27 mouse cellular contexts compared by ENCODE assay signal in the genomic region with DNA sequence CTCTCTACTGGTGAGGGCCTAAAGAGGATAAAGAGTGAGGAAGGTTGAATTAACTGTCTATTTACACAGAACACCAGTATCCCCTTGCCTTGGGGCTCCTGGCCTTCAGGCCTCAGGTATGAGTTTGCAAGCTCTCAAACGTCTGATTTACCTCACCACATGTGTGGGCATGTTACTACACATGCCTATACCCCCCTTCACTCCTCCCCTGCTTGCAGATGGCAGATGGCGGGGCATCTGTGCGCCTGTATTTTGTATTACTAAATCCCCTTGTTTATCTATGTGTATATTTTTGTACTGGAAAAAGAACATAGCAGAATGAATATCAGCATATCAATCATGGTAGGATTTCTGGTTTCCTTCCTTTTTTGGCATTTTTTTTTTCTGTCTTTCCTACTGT. TPM values are rescaled to one million over a fixed set of nuclear protein-coding genes. Genes with fewer than 3 reads are reported as not detected.
DNase-seq lines count a peak whose midpoint lies in the region; ATAC-seq and TF ChIP-seq lines count a peak whose summit lies in the region.
"Had no signal": no experiment of that assay in that cellular context is flagged by ENCODE, and none has a peak within 500 bp of the region (broad histone marks: within the 10 kb centered on the region; RNA-seq: fewer than 3 reads in every experiment).

No protein-coding gene starts in this region.

- no peaks in the 10 kb centered on the region for H3K36me3 ChIP-seq in forebrain, postnatal 0 days (ENCODE audit: insufficient read depth)
- no peaks in the 10 kb centered on the region for H3K36me3 ChIP-seq in heart, embryonic 11.5 days (ENCODE audit: control insufficient read depth, insufficient read depth, low read length)
- H3K36me3 ChIP-seq: intestine, embryonic 15.5 days; limb, embryonic 10.5 days; limb, embryonic 15.5 days; liver, embryonic 13.5 days; midbrain, embryonic 12.5 days; neural tube, embryonic 12.5 days had no signal

- no peak overlapping the region for H3K27ac ChIP-seq in forebrain, postnatal 0 days (ENCODE audit: low read depth, low read length)
- no peak overlapping the region for H3K27ac ChIP-seq in heart, embryonic 11.5 days (ENCODE audit: low read depth, low read length)
- H3K27ac ChIP-seq: forebrain, embryonic 13.5 days; heart, adult 2 months; limb, embryonic 10.5 days; limb, embryonic 15.5 days; liver, embryonic 13.5 days; midbrain, embryonic 12.5 days; neural tube, embryonic 12.5 days had no signal

- TF ChIP-seq CTCF in brain, embryonic 14.5 days (IDR thresholded peaks at IDR 0.05; ENCODE audit: borderline replicate concordance, extremely low read depth, insufficient read depth, insufficient read length), result no peak
- no peak for TF ChIP-seq CTCF in forebrain, postnatal 0 days (IDR thresholded peaks at IDR 0.05; ENCODE audit: low read depth)

- no peaks in the 10 kb centered on the region for H3K4me1 ChIP-seq in forebrain, postnatal 0 days (ENCODE audit: insufficient read depth)
- H3K4me1 ChIP-seq in heart, embryonic 11.5 days (ENCODE audit: control insufficient read depth, insufficient read depth, low read length), result no peaks in the 10 kb centered on the region
- H3K4me1 ChIP-seq: forebrain, embryonic 13.5 days; limb, embryonic 15.5 days; midbrain, embryonic 12.5 days had no signal

- H3K27me3 ChIP-seq in forebrain, postnatal 0 days (ENCODE audit: insufficient read depth, low read length), result no peaks in the 10 kb centered on the region
- no peaks in the 10 kb centered on the region for H3K27me3 ChIP-seq in heart, embryonic 11.5 days (ENCODE audit: control insufficient read depth, insufficient read depth, low read length)
- H3K27me3 ChIP-seq: forebrain, embryonic 13.5 days; intestine, embryonic 15.5 days; limb, embryonic 15.5 days; liver, embryonic 13.5 days; midbrain, embryonic 12.5 days; neural tube, embryonic 12.5 days had no signal

- H3K4me2 ChIP-seq in forebrain, postnatal 0 days (ENCODE audit: low read depth), result no peak overlapping the region
- H3K4me2 ChIP-seq in heart, embryonic 11.5 days, result no peak overlapping the region
- H3K4me2 ChIP-seq: forebrain, embryonic 13.5 days; intestine, embryonic 15.5 days; limb, embryonic 15.5 days; liver, embryonic 13.5 days; midbrain, embryonic 12.5 days; neural tube, embryonic 12.5 days had no signal

- ATAC-seq in forebrain, postnatal 0 days, result no peak
- ATAC-seq in heart, embryonic 11.5 days (replicated peaks; ENCODE audit: insufficient number of reproducible peaks, low FRiP score, low TSS enrichment), result no peak
- ATAC-seq: forebrain, embryonic 13.5 days; hindbrain, embryonic 16.5 days; lung, postnatal 0 days had no signal

- no peak overlapping the region for H3K4me3 ChIP-seq in forebrain, postnatal 0 days (ENCODE audit: low read depth, low read length)
- H3K4me3 ChIP-seq in heart, embryonic 11.5 days (ENCODE audit: low read depth, low read length), result no peak overlapping the region
- H3K4me3 ChIP-seq: forebrain, embryonic 13.5 days; heart, adult 2 months; intestine, embryonic 15.5 days; limb, embryonic 10.5 days; limb, embryonic 15.5 days; liver, embryonic 13.5 days; megakaryocyte, embryonic 14.5 days; midbrain, embryonic 12.5 days; myocyte; neural tube, embryonic 12.5 days had no signal

- H3K9me3 ChIP-seq in forebrain, postnatal 0 days (ENCODE audit: low read length), result no peaks in the 10 kb centered on the region
- H3K9me3 ChIP-seq in heart, embryonic 11.5 days (replicated peaks; ENCODE audit: control insufficient read depth, low read length), result no peaks in the 10 kb centered on the region
- H3K9me3 ChIP-seq: forebrain, embryonic 13.5 days; intestine, embryonic 15.5 days; limb, embryonic 10.5 days; limb, embryonic 15.5 days; liver, embryonic 13.5 days; megakaryocyte, embryonic 14.5 days; midbrain, embryonic 12.5 days; neural tube, embryonic 12.5 days had no signal

- peak; percentile 56 for DNase-seq in brain, adult 2 months (ENCODE audit: low read depth, low spot score)
- peak; percentile 35 for DNase-seq in brain, embryonic 14.5 days (ENCODE audit: low read depth)
- peak; percentile 47 for DNase-seq in layer of hippocampus, adult 9-10 months (ENCODE audit: low spot score)
- peak; percentile 75 to 76 for DNase-seq in layer of hippocampus, postnatal 36 days
- DNase-seq in forebrain, postnatal 0 days, result no peak
- DNase-seq: adrenal gland, postnatal 36 days; B cell, adult 2 months; cerebellum, adult 8-10 months; cerebellum, postnatal 36 days; gastrocnemius, postnatal 36 days; heart, adult 2 months; kidney, adult 8-10 months; kidney, postnatal 10 days; liver, embryonic 13.5 days; lung, adult 18-20 months; lung, postnatal 4 days had no signal

- no peak overlapping the region for H3K9ac ChIP-seq in forebrain, postnatal 0 days
- H3K9ac ChIP-seq in heart, embryonic 11.5 days (ENCODE audit: low read depth, low read length), result no peak overlapping the region
- H3K9ac ChIP-seq: forebrain, embryonic 13.5 days; intestine, embryonic 15.5 days; limb, embryonic 15.5 days; liver, embryonic 13.5 days; midbrain, embryonic 12.5 days; neural tube, embryonic 12.5 days had no signal

- TF ChIP-seq POLR2A in brain, embryonic 14.5 days (IDR thresholded peaks at IDR 0.05; ENCODE audit: borderline replicate concordance, extremely low read depth, insufficient read depth, insufficient read length, poor library complexity, severe bottlenecking), result no peak

- 79% methylated on average over 3 of the region's 3 CpGs for WGBS in forebrain, postnatal 0 days
- 68% methylated on average over 3 of the region's 3 CpGs for WGBS in heart, embryonic 11.5 days (ENCODE audit: insufficient replicate concordance)

RNA-seq across cellular contexts. Expression of a gene that starts 52.7 kb away (rescaled TPM):
- 25.0 and 28.2 TPM in 2 replicates for polyA plus RNA-seq in brain, embryonic 14.5 days (2012; rRNA removed)
- total RNA-seq in layer of hippocampus, postnatal 36 days (2021), result 100 to 1,000 TPM; 122 to 123 TPM
- total RNA-seq in forebrain, postnatal 0 days (2014; rRNA removed), result 18.7 and 34.0 TPM in 2 replicates
- 6.7 and 6.9 TPM in 2 replicates for polyA plus RNA-seq in forebrain, postnatal 0 days (2015; fragmentation: Nextera tagmentation; extraction: Ambion mirVana)
- 4.1 and 5.7 TPM in 2 replicates for polyA plus RNA-seq in heart, embryonic 11.5 days (2014; fragmentation: Nextera tagmentation; extraction: Ambion mirVana)
